Mouse (Mus musculus): ENCODE data around the gene 9930104L06Rik.

The 9930104L06Rik gene

DNA sequence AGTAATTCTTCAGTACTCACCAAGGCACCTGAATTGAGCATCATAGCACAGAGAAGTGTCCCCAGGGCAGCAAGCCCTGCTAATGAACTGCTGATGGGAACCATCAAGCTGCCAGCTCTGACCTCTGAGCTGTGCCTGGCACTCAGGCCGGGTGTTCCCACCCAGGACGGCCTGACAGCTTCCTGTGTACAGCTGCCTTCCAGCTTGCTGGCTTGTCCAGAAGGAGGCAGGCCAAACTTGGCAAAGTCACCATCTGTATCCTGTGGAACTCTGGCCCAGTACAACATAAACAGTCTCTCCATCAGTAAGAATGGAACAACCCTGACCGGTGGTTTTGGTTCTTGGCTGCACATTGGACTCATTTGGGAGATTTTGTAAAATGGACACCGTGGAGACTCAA lies 16.7 kb downstream of the 9930104L06Rik start:
- in situ Hi-C loops (cut with MboI; ENCODE audit: unreplicated experiment in 2 of 2), result loop anchor here in 1 of 2 experiments (25.0 kb wide), 1 partner anchor 1009 kb away; no protein-coding TSS in a partner anchor

GRCm38 (mm10) chr4:124957284-124957683 lies 20.4 kb downstream of the 9930104L06Rik start:
- in situ Hi-C loops (cut with MboI; ENCODE audit: unreplicated experiment in 2 of 2), result loop anchor here in 1 of 2 experiments (25.0 kb wide), 1 partner anchor 1005 kb away; no protein-coding TSS in a partner anchor

GRCm38 (mm10) chr4:124959062-124959461 lies 22.2 kb downstream of the 9930104L06Rik start:
- in situ Hi-C loops (cut with MboI; ENCODE audit: unreplicated experiment in 2 of 2), result loop anchor here in 1 of 2 experiments (25.0 kb wide), 1 partner anchor 1003 kb away; no protein-coding TSS in a partner anchor

- in situ Hi-C loops (cut with MboI; ENCODE audit: unreplicated experiment in 2 of 2), result loop anchor here in 1 of 2 experiments (25.0 kb wide), 1 partner anchor 1001 kb away; no protein-coding TSS in a partner anchor
Measured at GRCm38 (mm10) chr4:124960940-124961339, 24.1 kb downstream of the 9930104L06Rik start.

DNA sequence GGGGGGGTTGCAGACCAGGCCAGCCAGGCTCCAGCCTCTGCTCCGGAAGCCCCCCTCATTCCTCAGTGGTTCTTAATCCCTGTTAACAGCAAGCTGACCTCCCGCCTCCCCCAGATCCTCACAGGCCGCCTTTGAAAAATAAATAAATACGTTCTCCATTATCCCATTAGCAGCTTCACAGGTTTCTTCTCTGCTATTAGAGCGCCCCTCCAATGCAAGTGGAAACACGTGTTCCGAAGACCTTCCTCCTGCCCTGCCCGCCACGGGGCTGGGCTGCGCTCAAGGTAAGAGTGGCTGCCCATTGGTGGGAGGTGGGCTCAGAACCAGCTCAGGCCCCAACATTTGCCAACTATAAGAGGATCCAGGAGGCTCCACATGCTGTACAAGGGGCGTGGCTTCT lies 25.7 kb downstream of the 9930104L06Rik start:
- in situ Hi-C loops (cut with MboI; ENCODE audit: unreplicated experiment in 2 of 2), result loop anchor here in 1 of 2 experiments (25.0 kb wide), 1 partner anchor 1000 kb away; no protein-coding TSS in a partner anchor

GRCm38 (mm10) chr4:124964912-124965599 lies 28.2 kb downstream of the 9930104L06Rik start:
- in situ Hi-C loops (cut with MboI; ENCODE audit: unreplicated experiment in 2 of 2), result loop anchor here in 1 of 2 experiments (25.0 kb wide), 1 partner anchor 997 kb away; no protein-coding TSS in a partner anchor

DNA sequence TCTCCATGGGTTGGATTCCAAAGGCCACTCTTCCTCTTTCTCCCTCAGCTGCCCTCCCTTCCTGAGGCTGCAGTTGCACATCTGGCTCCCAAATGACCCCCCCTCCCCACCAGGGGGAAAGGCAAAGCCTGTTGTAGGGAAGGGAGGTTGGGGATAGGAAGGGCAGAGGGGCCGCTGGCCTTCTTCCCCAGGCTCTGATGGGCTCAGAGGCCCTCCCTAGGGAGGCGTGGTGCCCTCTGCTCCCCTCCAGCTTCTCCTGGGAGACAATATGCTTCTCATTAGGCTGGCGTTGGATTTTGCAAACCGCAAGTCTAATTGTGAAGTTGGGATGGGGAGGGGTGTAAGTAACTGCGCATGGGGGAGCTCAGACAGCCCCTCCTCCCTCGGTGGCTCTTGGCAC lies 31.9 kb downstream of the 9930104L06Rik start:
- in situ Hi-C loops (cut with MboI; ENCODE audit: unreplicated experiment in 2 of 2), result loop anchor here in 1 of 2 experiments (25.0 kb wide), 1 partner anchor 994 kb away; no protein-coding TSS in a partner anchor

- in situ Hi-C loops (cut with MboI; ENCODE audit: unreplicated experiment in 2 of 2), result loop anchor here in 1 of 2 experiments (25.0 kb wide), 1 partner anchor 993 kb away; no protein-coding TSS in a partner anchor
Measured at GRCm38 (mm10) chr4:124969219-124969848, 32.5 kb downstream of the 9930104L06Rik start.

DNA sequence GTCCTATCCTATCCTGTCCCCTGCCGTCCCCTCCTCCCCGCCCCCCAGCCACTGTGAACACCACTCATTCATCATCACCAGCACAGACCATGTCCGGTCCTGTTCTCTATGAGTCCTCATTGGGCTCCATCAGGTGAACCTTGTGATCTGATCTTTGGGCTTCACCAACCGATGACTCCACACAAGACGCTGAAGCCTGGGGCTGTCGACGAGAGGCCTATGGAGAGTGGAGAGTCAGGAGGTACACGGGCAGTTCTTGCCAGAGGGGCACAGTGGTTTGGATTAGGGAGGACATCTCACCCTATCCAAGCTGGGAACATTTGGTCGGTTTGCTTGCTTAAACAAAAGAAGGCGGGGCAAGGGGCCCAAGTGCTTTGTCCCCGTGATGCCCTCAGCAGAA lies 33.3 kb downstream of the 9930104L06Rik start:
- in situ Hi-C loops (cut with MboI; ENCODE audit: unreplicated experiment in 2 of 2), result loop anchor here in 1 of 2 experiments (25.0 kb wide), 1 partner anchor 992 kb away; no protein-coding TSS in a partner anchor

- in situ Hi-C loops (cut with MboI; ENCODE audit: unreplicated experiment in 2 of 2), result loop anchor here in 1 of 2 experiments (25.0 kb wide), 1 partner anchor 992 kb away; no protein-coding TSS in a partner anchor
Measured at GRCm38 (mm10) chr4:124970677-124971076, 33.8 kb downstream of the 9930104L06Rik start.

GRCm38 (mm10) chr4:124971094-124971493 lies 34.2 kb downstream of the 9930104L06Rik start:
- in situ Hi-C loops (cut with MboI; ENCODE audit: unreplicated experiment in 2 of 2), result loop anchor here in 1 of 2 experiments (25.0 kb wide), 1 partner anchor 991 kb away; no protein-coding TSS in a partner anchor

DNA sequence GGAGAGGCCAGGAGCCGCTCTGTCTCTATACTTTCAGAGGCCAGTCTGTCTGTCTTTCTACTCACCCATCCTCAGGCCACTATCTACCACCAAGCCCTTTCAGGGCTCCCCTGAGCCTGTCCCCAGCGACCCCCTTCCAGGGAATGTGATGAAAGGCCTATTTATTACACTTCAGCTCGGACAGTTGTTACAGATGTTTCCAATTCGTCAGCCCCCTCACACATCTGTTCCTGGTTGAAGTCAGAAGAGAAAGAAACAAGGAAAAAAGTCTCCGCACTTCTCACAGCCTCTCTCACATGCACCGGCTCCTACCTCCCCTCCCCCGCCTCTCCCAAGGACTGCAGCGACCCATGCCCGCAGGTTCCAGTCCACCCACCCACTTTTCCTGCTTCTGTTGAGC lies 35.5 kb downstream of the 9930104L06Rik start:
- in situ Hi-C loops (cut with MboI; ENCODE audit: unreplicated experiment in 2 of 2), result loop anchor here in 1 of 2 experiments (25.0 kb wide), 1 partner anchor 990 kb away; no protein-coding TSS in a partner anchor

DNA sequence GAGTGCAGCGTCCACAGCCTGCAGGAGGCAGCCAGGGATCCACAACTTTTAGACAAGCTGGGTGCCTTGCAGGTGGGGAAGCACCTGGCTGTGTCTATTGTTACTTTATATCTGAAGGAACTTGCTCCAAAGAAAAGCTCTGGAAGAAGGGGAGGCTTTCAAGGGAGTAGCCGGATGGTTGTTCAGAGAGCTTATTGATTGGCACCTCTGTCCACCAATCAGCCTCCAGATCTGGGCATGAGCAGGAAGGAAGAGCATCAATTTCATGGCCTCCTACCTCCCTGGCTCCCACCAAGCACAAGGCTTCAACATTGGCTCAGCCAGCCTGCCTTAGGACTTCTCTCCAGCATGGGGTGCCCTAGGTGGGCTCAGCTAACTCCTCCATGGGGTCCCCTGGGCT lies 36.4 kb downstream of the 9930104L06Rik start:
- in situ Hi-C loops (cut with MboI; ENCODE audit: unreplicated experiment in 2 of 2), result loop anchor here in 1 of 2 experiments (25.0 kb wide), 1 partner anchor 989 kb away; no protein-coding TSS in a partner anchor

GRCm38 (mm10) chr4:124978201-124978600 lies 41.4 kb downstream of the 9930104L06Rik start:
- in situ Hi-C loops (cut with MboI; ENCODE audit: unreplicated experiment in 2 of 2), result no loop called here

DNA sequence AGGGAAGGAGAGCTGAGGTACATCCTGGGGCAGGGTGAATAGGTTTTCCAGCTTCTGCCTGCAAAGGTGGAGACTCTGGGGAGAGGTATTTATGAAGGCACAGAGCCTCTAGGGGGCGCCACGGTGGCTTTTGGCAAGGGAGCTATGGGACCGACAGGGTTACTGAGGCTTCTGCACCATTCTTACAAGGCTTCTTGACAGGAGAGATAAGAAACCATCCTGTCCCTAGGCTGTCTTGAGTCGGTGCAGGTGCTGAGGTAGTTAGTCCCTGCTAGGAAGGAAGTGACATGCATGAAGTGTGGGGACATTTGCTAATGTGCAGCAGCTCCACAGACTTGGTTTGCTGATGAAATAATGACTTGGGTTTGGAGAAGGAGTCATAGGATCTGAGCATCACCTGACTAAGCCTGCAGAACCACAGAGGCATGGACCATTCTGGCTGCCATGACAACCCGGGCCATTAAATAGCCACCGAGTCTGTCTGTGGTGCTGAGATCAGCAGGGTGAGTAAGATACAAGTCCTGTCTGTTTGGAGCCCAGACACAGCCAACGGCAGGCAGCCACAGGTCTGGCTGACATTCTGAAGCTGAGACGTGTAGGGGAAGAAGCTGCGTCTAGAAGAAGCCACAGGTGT lies 47.2 kb downstream of the 9930104L06Rik start:
- in situ Hi-C loops (cut with MboI; ENCODE audit: unreplicated experiment in 2 of 2), result loop anchor here in 1 of 2 experiments (5.0 kb wide), 1 partner anchor 33 kb away; the partner anchor contains the start of gene Gnl2

DNA sequence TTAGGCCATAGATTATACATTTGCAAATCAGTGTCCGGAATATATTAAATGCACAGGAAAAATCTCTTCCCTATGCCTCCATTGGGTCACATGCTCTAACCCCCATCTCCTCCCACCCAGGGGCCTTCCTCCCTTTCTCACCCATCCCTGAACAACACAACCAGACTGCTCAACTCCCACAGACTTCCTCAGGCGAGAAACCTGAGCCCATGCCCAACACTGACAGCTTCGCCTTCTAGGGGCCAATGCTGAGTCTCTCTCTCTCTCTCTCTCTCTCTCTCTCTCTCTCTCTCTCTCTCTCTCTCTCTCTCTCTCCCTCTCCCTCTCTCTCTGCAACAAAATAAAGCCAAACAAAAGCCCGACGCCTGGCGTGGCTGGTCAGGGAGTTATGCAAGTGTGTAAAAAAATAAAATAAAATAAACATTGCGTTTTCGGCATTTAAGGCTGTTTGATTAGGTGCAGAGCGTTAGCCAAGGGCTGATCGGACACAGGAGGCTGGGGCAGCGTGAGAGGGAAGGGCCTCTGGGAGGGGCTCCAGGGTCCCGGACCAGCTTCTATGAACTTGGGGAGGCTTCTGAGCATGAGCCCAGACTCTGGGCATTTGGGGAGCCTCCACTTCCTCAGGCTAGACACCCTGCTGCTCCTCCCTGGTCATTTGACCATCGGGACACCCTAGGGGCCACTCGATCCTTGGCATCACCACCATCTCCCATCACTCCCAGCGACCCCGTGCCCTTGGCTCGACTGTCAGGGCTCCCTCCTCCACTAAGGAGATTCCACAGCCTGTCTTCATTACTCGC lies 48.2 kb downstream of the 9930104L06Rik start:
- in situ Hi-C loops (cut with MboI; ENCODE audit: unreplicated experiment in 2 of 2), result loop anchor here in 1 of 2 experiments (5.0 kb wide), 1 partner anchor 32 kb away; the partner anchor contains the start of gene Gnl2

DNA sequence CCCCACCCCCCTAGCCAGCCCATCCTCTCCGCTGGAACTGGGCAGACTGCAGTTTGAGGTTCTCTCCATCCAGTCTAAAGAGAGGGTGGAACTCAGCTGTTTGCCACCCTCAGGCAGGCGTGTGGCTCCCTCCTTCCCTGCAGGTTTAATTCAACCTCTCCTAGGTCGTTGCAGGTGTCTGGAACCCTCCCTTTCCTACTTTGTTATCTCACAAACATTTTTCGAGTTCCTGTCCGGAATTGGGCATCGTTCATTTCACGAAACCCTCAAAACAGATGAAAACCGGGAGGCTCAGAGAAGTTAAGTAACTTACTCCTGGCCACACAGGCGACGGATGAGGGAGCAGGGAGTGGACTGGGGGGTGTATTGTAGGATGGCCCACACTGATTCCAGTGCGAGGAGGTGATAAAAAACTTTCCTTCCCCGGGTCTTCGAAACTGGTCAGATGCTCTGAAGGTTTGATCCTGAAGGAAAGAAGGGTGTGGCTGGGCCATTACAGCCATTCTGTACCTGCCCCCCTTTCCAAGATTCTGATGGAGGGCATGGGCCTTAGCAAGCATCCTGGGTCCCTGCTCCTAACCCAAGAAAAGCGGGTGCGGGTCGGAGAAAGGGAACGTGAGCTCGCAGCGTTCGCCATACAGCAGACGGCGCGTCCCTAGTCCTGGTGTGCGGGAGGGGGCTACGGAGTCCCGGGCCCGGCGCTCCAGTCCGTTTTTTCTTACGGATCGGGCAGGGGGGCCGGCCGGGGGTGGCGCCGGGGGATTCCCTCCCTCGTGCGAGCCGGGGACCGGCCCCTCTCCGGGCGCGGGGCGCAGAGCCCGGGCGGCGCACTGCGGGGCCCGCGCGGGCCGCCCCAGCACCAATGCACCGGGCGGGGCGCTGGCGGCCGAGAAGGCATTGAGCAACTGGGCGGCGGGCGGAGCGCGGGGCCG lies 49.1 kb downstream of the 9930104L06Rik start, which contains the start of gene Rspo1:
Rspo1 (plus strand) TSS at position 760 of the 932 bp plus-strand sequence.
- in situ Hi-C loops (cut with MboI; ENCODE audit: unreplicated experiment in 2 of 2), result no loop called here

Data from v-Abl transformed pro-B cells (cell line).